Mouse (Mus musculus): Measurements from ENCODE around the gene Ttc23. TPM values are rescaled to one million over a fixed set of nuclear protein-coding genes. Genes with fewer than 3 reads are reported as not detected.

Gene Ttc23
- polyA plus RNA-seq, 1 experiment: 5.3 TPM

- TF ChIP-seq CTCF (IDR thresholded peaks at IDR 0.05; ENCODE audit: borderline replicate concordance, insufficient read depth, low read depth, low read length) (no peak), POLR2A (IDR thresholded peaks at IDR 0.05; ENCODE audit: borderline replicate concordance, insufficient read depth, low read length) (no peak)
Observed at GRCm38 (mm10) chr7:67754606-67755005, 107.4 kb downstream of the Ttc23 start.

GRCm38 (mm10) chr7:67755366-67755765 lies 108.2 kb downstream of the Ttc23 start:
- Histone ChIP-seq H3K4me1 (ENCODE audit: control insufficient read depth, insufficient read depth, low read length) (no peaks in the 10 kb centered on the region), H3K27ac (ENCODE audit: insufficient read depth, low read length) (no peak overlapping the region), H3K4me3 (replicated peaks; ENCODE audit: insufficient read depth, low read depth, low read length) (no peak overlapping the region), H3K27me3 (ENCODE audit: control insufficient read depth, insufficient read depth, low read length) (no peaks in the 10 kb centered on the region)
- DNase-seq: no peak
- TF ChIP-seq POLR2A (IDR thresholded peaks at IDR 0.05; ENCODE audit: borderline replicate concordance, insufficient read depth, low read length) (no peak), CTCF (IDR thresholded peaks at IDR 0.05; ENCODE audit: borderline replicate concordance, insufficient read depth, low read depth, low read length) (no peak)
- 96% methylated on average over 7 of the region's 7 CpGs for WGBS

More at GRCm38 (mm10) chr7:67754606-67755005, 107.4 kb downstream of the Ttc23 start:
- no peak for DNase-seq
- no peak overlapping the region for H3K4me3 ChIP-seq (replicated peaks; ENCODE audit: insufficient read depth, low read depth, low read length)
- 52% methylated on average over 11 of the region's 11 CpGs for WGBS
- H3K4me1 ChIP-seq (ENCODE audit: control insufficient read depth, insufficient read depth, low read length): no peaks in the 10 kb centered on the region
- H3K27me3 ChIP-seq (ENCODE audit: control insufficient read depth, insufficient read depth, low read length): no peaks in the 10 kb centered on the region
- no peak overlapping the region for H3K27ac ChIP-seq (ENCODE audit: insufficient read depth, low read length)

GRCm38 (mm10) chr7:67756636-67757035 lies 109.4 kb downstream of the Ttc23 start:
- no peak for DNase-seq
- H3K27ac ChIP-seq (ENCODE audit: insufficient read depth, low read length): no peak overlapping the region
- no peak overlapping the region for H3K4me3 ChIP-seq (replicated peaks; ENCODE audit: insufficient read depth, low read depth, low read length)
- no peaks in the 10 kb centered on the region for H3K27me3 ChIP-seq (ENCODE audit: control insufficient read depth, insufficient read depth, low read length)
- WGBS: 91% methylated on average over 5 of the region's 5 CpGs
- TF ChIP-seq POLR2A (IDR thresholded peaks at IDR 0.05; ENCODE audit: borderline replicate concordance, insufficient read depth, low read length) (no peak), CTCF (IDR thresholded peaks at IDR 0.05; ENCODE audit: borderline replicate concordance, insufficient read depth, low read depth, low read length) (no peak)
- no peaks in the 10 kb centered on the region for H3K4me1 ChIP-seq (ENCODE audit: control insufficient read depth, insufficient read depth, low read length)

- Histone ChIP-seq H3K27ac (ENCODE audit: insufficient read depth, low read length) (no peak overlapping the region), H3K4me1 (ENCODE audit: control insufficient read depth, insufficient read depth, low read length) (no peaks in the 10 kb centered on the region), H3K4me3 (replicated peaks; ENCODE audit: insufficient read depth, low read depth, low read length) (peak overlapping the region; percentile 52), H3K27me3 (ENCODE audit: control insufficient read depth, insufficient read depth, low read length) (no peaks in the 10 kb centered on the region)
- DNase-seq: peak in 1 of 2 experiments; percentile 19
- WGBS: under 1% methylated on average over 19 of the region's 19 CpGs
- TF ChIP-seq CTCF (IDR thresholded peaks at IDR 0.05; ENCODE audit: borderline replicate concordance, insufficient read depth, low read depth, low read length): no peak
- TF ChIP-seq POLR2A (IDR thresholded peaks at IDR 0.05; ENCODE audit: borderline replicate concordance, insufficient read depth, low read length): no peak
Observed at GRCm38 (mm10) chr7:67758506-67758857, 111.3 kb downstream of the Ttc23 start.

- WGBS: under 1% methylated on average over 90 of the region's 92 CpGs
- DNase-seq: peak in 1 of 2 experiments; percentile 46
Observed at GRCm38 (mm10) chr7:67758858-67759628, 111.8 kb downstream of the Ttc23 start.

GRCm38 (mm10) chr7:67759629-67759995 lies 112.4 kb downstream of the Ttc23 start, which contains the start of gene Synm:
Gene Synm (minus strand): TSS chr7:67759742.
- Histone ChIP-seq H3K4me3 (replicated peaks; ENCODE audit: insufficient read depth, low read depth, low read length) (peak within 1 kb of the TSS; percentile 52), H3K4me1 (ENCODE audit: control insufficient read depth, insufficient read depth, low read length) (no peaks in the 10 kb centered on the region), H3K27me3 (ENCODE audit: control insufficient read depth, insufficient read depth, low read length) (no peaks in the 10 kb centered on the region), H3K27ac (ENCODE audit: insufficient read depth, low read length) (no peak within 1 kb of the TSS)
- DNase-seq: peak; percentile 84 to 88
- 0 out of 2 replicates have a peak, but pooled peaks have one; percentile 29 for TF ChIP-seq POLR2A (IDR thresholded peaks at IDR 0.05; ENCODE audit: borderline replicate concordance, insufficient read depth, low read length)
- TF ChIP-seq CTCF (IDR thresholded peaks at IDR 0.05; ENCODE audit: borderline replicate concordance, insufficient read depth, low read depth, low read length): peak; percentile 80
- under 1% methylated on average over 37 of the region's 37 CpGs for WGBS

More at GRCm38 (mm10) chr7:67758858-67759628, 111.8 kb downstream of the Ttc23 start:
- H3K27ac ChIP-seq (ENCODE audit: insufficient read depth, low read length): no peak overlapping the region
- no peak for TF ChIP-seq POLR2A (IDR thresholded peaks at IDR 0.05; ENCODE audit: borderline replicate concordance, insufficient read depth, low read length)
- no peak for TF ChIP-seq CTCF (IDR thresholded peaks at IDR 0.05; ENCODE audit: borderline replicate concordance, insufficient read depth, low read depth, low read length)
- peak overlapping the region; percentile 52 for H3K4me3 ChIP-seq (replicated peaks; ENCODE audit: insufficient read depth, low read depth, low read length)
- H3K4me1 ChIP-seq (ENCODE audit: control insufficient read depth, insufficient read depth, low read length): no peaks in the 10 kb centered on the region
- H3K27me3 ChIP-seq (ENCODE audit: control insufficient read depth, insufficient read depth, low read length): no peaks in the 10 kb centered on the region

GRCm38 (mm10) chr7:67763625-67764024 lies 116.4 kb downstream of the Ttc23 start:
- DNase-seq: no peak
- Histone ChIP-seq H3K4me3 (replicated peaks; ENCODE audit: insufficient read depth, low read depth, low read length) (no peak overlapping the region), H3K27ac (ENCODE audit: insufficient read depth, low read length) (no peak overlapping the region), H3K27me3 (ENCODE audit: control insufficient read depth, insufficient read depth, low read length) (no peaks in the 10 kb centered on the region), H3K4me1 (ENCODE audit: control insufficient read depth, insufficient read depth, low read length) (no peaks in the 10 kb centered on the region)
- WGBS: 47% methylated on average over 3 of the region's 3 CpGs
- TF ChIP-seq POLR2A (IDR thresholded peaks at IDR 0.05; ENCODE audit: borderline replicate concordance, insufficient read depth, low read length): no peak
- no peak for TF ChIP-seq CTCF (IDR thresholded peaks at IDR 0.05; ENCODE audit: borderline replicate concordance, insufficient read depth, low read depth, low read length)

GRCm38 (mm10) chr7:67768125-67768524 lies 120.9 kb downstream of the Ttc23 start:
- no peaks in the 10 kb centered on the region for H3K4me1 ChIP-seq (ENCODE audit: control insufficient read depth, insufficient read depth, low read length)
- TF ChIP-seq POLR2A (IDR thresholded peaks at IDR 0.05; ENCODE audit: borderline replicate concordance, insufficient read depth, low read length) (no peak), CTCF (IDR thresholded peaks at IDR 0.05; ENCODE audit: borderline replicate concordance, insufficient read depth, low read depth, low read length) (no peak)
- no peak overlapping the region for H3K4me3 ChIP-seq (replicated peaks; ENCODE audit: insufficient read depth, low read depth, low read length)
- no peak overlapping the region for H3K27ac ChIP-seq (ENCODE audit: insufficient read depth, low read length)
- H3K27me3 ChIP-seq (ENCODE audit: control insufficient read depth, insufficient read depth, low read length): no peaks in the 10 kb centered on the region
- no peak for DNase-seq
- 80% methylated on average over 3 of the region's 3 CpGs for WGBS
